7 mouse cellular contexts compared by ENCODE assay signal in genomic region chr6:86523755-86524434, GRCm38 (mm10). TPM values are rescaled to one million over a fixed set of nuclear protein-coding genes. Genes with fewer than 3 reads are reported as not detected.
DNase-seq lines count a peak whose midpoint lies in the region; ATAC-seq and TF ChIP-seq lines count a peak whose summit lies in the region.

No protein-coding gene starts in this region.

- H3K4me3 ChIP-seq in bone marrow macrophage, adult 2 months (ENCODE audit: insufficient read depth, low read length): peak overlapping the region; percentile 96
- peak overlapping the region; percentile 99 for H3K4me3 ChIP-seq in forebrain, embryonic 14.5 days (ENCODE audit: low read depth, low read length)
- H3K4me3 ChIP-seq in limb, embryonic 11.5 days (ENCODE audit: low read depth, low read length): peak overlapping the region; percentile 84
- peak overlapping the region; percentile 91 for H3K4me3 ChIP-seq in midbrain, embryonic 13.5 days (replicated peaks)

- peaks cover 14% of the 10 kb centered on the region for H3K4me1 ChIP-seq in bone marrow macrophage, adult 2 months (ENCODE audit: control insufficient read depth, insufficient read depth, low read length)
- H3K4me1 ChIP-seq in forebrain, embryonic 14.5 days (ENCODE audit: control insufficient read depth, insufficient read depth, low read length): peaks cover 22% of the 10 kb centered on the region
- peaks cover 2% of the 10 kb centered on the region; the same call in 1 of the 2 replicates for H3K4me1 ChIP-seq in limb, embryonic 11.5 days (ENCODE audit: control insufficient read depth, insufficient read depth, low read length)
- H3K4me1 ChIP-seq in midbrain, embryonic 13.5 days (replicated peaks): peaks cover 31% of the 10 kb centered on the region

- peak overlapping the region; percentile 86 for H3K4me2 ChIP-seq in forebrain, embryonic 14.5 days (ENCODE audit: low read length)
- H3K4me2 ChIP-seq in limb, embryonic 11.5 days (ENCODE audit: low read depth, severe bottlenecking): peak overlapping the region; percentile 68
- H3K4me2 ChIP-seq in midbrain, embryonic 13.5 days (replicated peaks): peak overlapping the region; percentile 95

- H3K27me3 ChIP-seq in forebrain, embryonic 14.5 days (replicated peaks; ENCODE audit: control insufficient read depth, insufficient read depth, low read length): no peaks in the 10 kb centered on the region
- H3K27me3 ChIP-seq in limb, embryonic 11.5 days (ENCODE audit: control insufficient read depth, insufficient read depth, low read length): no peaks in the 10 kb centered on the region
- no peaks in the 10 kb centered on the region for H3K27me3 ChIP-seq in midbrain, embryonic 13.5 days

- no peaks in the 10 kb centered on the region for H3K9me3 ChIP-seq in forebrain, embryonic 14.5 days (replicated peaks; ENCODE audit: control insufficient read depth, low read length)
- no peaks in the 10 kb centered on the region for H3K9me3 ChIP-seq in limb, embryonic 11.5 days (ENCODE audit: control insufficient read depth, low read length)
- no peaks in the 10 kb centered on the region for H3K9me3 ChIP-seq in midbrain, embryonic 13.5 days

- TF ChIP-seq CTCF in bone marrow macrophage, adult 2 months (IDR thresholded peaks at IDR 0.05; ENCODE audit: low read depth, low read length): no peak

- peaks cover 17% of the 10 kb centered on the region for H3K36me3 ChIP-seq in forebrain, embryonic 14.5 days (ENCODE audit: control insufficient read depth, insufficient read depth, low read length)
- H3K36me3 ChIP-seq in limb, embryonic 11.5 days (ENCODE audit: control insufficient read depth, insufficient read depth, low read length): 0 out of 2 replicates have a peak, but pooled peaks cover 2% of the 10 kb centered on the region
- H3K36me3 ChIP-seq in midbrain, embryonic 13.5 days: peaks cover 22% of the 10 kb centered on the region

- peak overlapping the region; percentile 78 for H3K27ac ChIP-seq in bone marrow macrophage, adult 2 months (ENCODE audit: insufficient read depth, low read depth, low read length)
- peak overlapping the region; percentile 93 for H3K27ac ChIP-seq in forebrain, embryonic 14.5 days (ENCODE audit: low read depth, low read length)
- H3K27ac ChIP-seq in limb, embryonic 11.5 days (replicated peaks; ENCODE audit: low read depth, low read length): peak overlapping the region; percentile 77
- peak overlapping the region; percentile 91 for H3K27ac ChIP-seq in midbrain, embryonic 13.5 days

- H3K9ac ChIP-seq in forebrain, embryonic 14.5 days (ENCODE audit: low read length): peak overlapping the region; percentile 91
- peak overlapping the region; percentile 76 for H3K9ac ChIP-seq in limb, embryonic 11.5 days (ENCODE audit: low read length)
- peak overlapping the region; percentile 98 for H3K9ac ChIP-seq in midbrain, embryonic 13.5 days (replicated peaks)

- DNase-seq in right cerebral cortex, postnatal 10 days (ENCODE audit: low spot score in 2 of 2): peak; percentile 38 to 42
- no peak for DNase-seq in right cerebral cortex, postnatal 36 days (ENCODE audit: low spot score in 2 of 2)
- peak; percentile 56 for DNase-seq in forebrain, embryonic 14.5 days (ENCODE audit: low spot score)
- peak; percentile 58 for DNase-seq in limb, embryonic 11.5 days (ENCODE audit: low spot score)
- no peak for DNase-seq in T-cell, adult 2 months (ENCODE audit: low spot score)

- no peak for ATAC-seq in forebrain, embryonic 14.5 days
- no peak for ATAC-seq in limb, embryonic 11.5 days (ENCODE audit: insufficient number of reproducible peaks, low FRiP score, low TSS enrichment, low read depth)
- no peak for ATAC-seq in midbrain, embryonic 13.5 days

- no peak for TF ChIP-seq POLR2A in bone marrow macrophage, adult 2 months (IDR thresholded peaks at IDR 0.05; ENCODE audit: borderline replicate concordance, low read depth, low read length)

- WGBS in forebrain, embryonic 14.5 days: 2% methylated on average over 15 of the region's 15 CpGs
- under 1% methylated on average over 15 of the region's 15 CpGs for WGBS in limb, embryonic 11.5 days
- under 1% methylated on average over 15 of the region's 15 CpGs for WGBS in midbrain, embryonic 13.5 days

RNA-seq across cellular contexts. Expression of gene Pcbp1, which starts 2.2 kb away (rescaled TPM):
- 177 and 185 TPM in 2 replicates for polyA plus RNA-seq in bone marrow macrophage, adult 2 months (2012; ENCODE audit: insufficient read depth, insufficient read length, missing spikeins)
- polyA plus RNA-seq in forebrain, embryonic 14.5 days (2014; fragmentation: Nextera tagmentation; extraction: Ambion mirVana): 176 and 206 TPM in 2 replicates
- 499 and 548 TPM in 2 replicates for polyA plus RNA-seq in limb, embryonic 11.5 days (2014; fragmentation: Nextera tagmentation; extraction: Ambion mirVana)
- polyA plus RNA-seq in midbrain, embryonic 13.5 days (2015; fragmentation: Nextera tagmentation; extraction: Ambion mirVana): 246 and 342 TPM in 2 replicates

Comparison
In these comparisons a context has a peak if more than half of its experiments do, and no peak if none do; other contexts are left out.
1. DNase-seq: peak in right cerebral cortex, postnatal 10 days (2 of 2), forebrain, embryonic 14.5 days (single experiment) and limb, embryonic 11.5 days (single experiment); none in right cerebral cortex, postnatal 36 days (0 of 2) and T-cell, adult 2 months (single experiment).
2. Peak in every context shown above with its lines, with median percentiles within 50 percentile points of each other: H3K27ac ChIP-seq, H3K4me3 ChIP-seq, H3K4me2 ChIP-seq and H3K9ac ChIP-seq.